Mouse (Mus musculus) urinary bladder, postnatal 14 days (tissue): Measurements from ENCODE around the gene Hist1h4i.

Source experiments
- DNase-seq: peaks from one replicate; pipeline ENCODE4 v3.0.0; 2021; ENCODE audit warnings: low spot score

The Hist1h4i gene

GRCm38 (mm10) chr13:22036986-22037385 lies 4.2 kb downstream of the Hist1h4i start:
- DNase-seq: no peak

GRCm38 (mm10) chr13:22036149-22036956 lies 4.8 kb downstream of the Hist1h4i start:
- DNase-seq: no peak

- DNase-seq: peak; percentile 81
Measured at GRCm38 (mm10) chr13:22035267-22036148, 5.7 kb downstream of the Hist1h4i start, which contains the start of the genes Hist1h2ah and Hist1h2bk. Hist1h2ah (minus strand) TSS chr13:22035568. Hist1h2bk (plus strand) TSS chr13:22035870.

- DNase-seq: no peak
Measured at GRCm38 (mm10) chr13:22034443-22035266, 6.5 kb downstream of the Hist1h4i start.

GRCm38 (mm10) chr13:22033741-22034442 lies 7.3 kb downstream of the Hist1h4i start:
- DNase-seq: no peak

GRCm38 (mm10) chr13:22030493-22030892 lies 10.7 kb downstream of the Hist1h4i start:
- DNase-seq: no peak

- no peak for DNase-seq
Measured at GRCm38 (mm10) chr13:22029928-22030327, 11.2 kb downstream of the Hist1h4i start.

GRCm38 (mm10) chr13:22028673-22029460 lies 12.3 kb downstream of the Hist1h4i start:
- peak; percentile 94 for DNase-seq

GRCm38 (mm10) chr13:22026058-22027031 lies 14.8 kb downstream of the Hist1h4i start:
- peak; percentile 87 for DNase-seq

GRCm38 (mm10) chr13:22022241-22022640 lies 18.9 kb downstream of the Hist1h4i start:
- peak; percentile 77 for DNase-seq

GRCm38 (mm10) chr13:22021581-22021980 lies 19.6 kb downstream of the Hist1h4i start:
- DNase-seq: no peak

- peak; percentile 66 for DNase-seq
Measured at GRCm38 (mm10) chr13:22020901-22021339, 20.2 kb downstream of the Hist1h4i start.

GRCm38 (mm10) chr13:22019934-22020835 lies 21.0 kb downstream of the Hist1h4i start:
- DNase-seq: no peak

- DNase-seq: peak; percentile 63
Measured at GRCm38 (mm10) chr13:22015479-22016450, 25.4 kb downstream of the Hist1h4i start.

- DNase-seq: no peak
Measured at GRCm38 (mm10) chr13:22014411-22014845, 26.7 kb downstream of the Hist1h4i start.

GRCm38 (mm10) chr13:22013716-22014115 lies 27.4 kb downstream of the Hist1h4i start:
- no peak for DNase-seq

- no peak for DNase-seq
Measured at GRCm38 (mm10) chr13:22009642-22010041, 31.5 kb downstream of the Hist1h4i start, which contains the start of gene Prss16. Prss16 (minus strand) TSS chr13:22009742.
